Mouse (Mus musculus): ENCODE results near the gene Sae1. TPM values are rescaled to one million over a fixed set of nuclear protein-coding genes. Genes with fewer than 3 reads are reported as not detected.

Sae1 gene
- total and polyA plus RNA-seq, 3 experiments: 182 to 287 TPM; not detected in 1

DNA sequence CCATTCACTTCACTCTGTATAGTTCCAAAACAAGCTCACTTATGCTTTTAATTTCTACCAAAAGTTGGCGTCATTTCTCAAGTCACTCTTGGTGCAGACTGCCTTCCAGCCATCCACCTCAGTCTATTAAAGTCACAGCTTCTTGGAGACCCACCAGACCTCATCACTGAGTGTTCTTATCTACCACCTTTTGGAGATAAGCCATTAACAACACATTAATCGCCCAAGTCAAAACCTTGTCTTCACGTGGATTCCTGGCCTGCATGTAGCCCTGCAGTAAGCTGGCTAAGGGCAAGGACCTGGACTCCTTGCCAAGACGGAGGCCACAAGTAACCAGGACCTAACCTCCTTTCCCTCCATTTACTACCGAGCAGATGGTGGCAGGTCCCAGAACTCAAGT, 12.6 kb downstream of the Sae1 start:
- TF ChIP-seq NRF1 (IDR thresholded peaks at IDR 0.05; ENCODE audit: insufficient read depth, low read depth, low read length, poor library complexity, severe bottlenecking) (no peak), BHLHE40 (IDR thresholded peaks at IDR 0.05; ENCODE audit: borderline replicate concordance, low read depth, low read length) (peak; percentile 79; the same call in 1 of the 2 replicates), POLR2AphosphoS2 (IDR thresholded peaks at IDR 0.05; ENCODE audit: low read length) (no peak), GATA1 (IDR thresholded peaks at IDR 0.05; ENCODE audit: low read depth, low read length) (peak; percentile 60)
- Histone ChIP-seq H3K4me1 (ENCODE audit: control insufficient read depth in 1 of 2, insufficient read depth in 2 of 2, low read length in 2 of 2) (peaks cover 3 to 5% of the 10 kb centered on the region in 2 experiments; a peak in 3 of 4 replicates), H3K27me3 (ENCODE audit: control insufficient read depth in 1 of 2, insufficient read depth in 2 of 2, low read length in 2 of 2) (no peaks in the 10 kb centered on the region), H3K9me3 (replicated peaks; ENCODE audit: insufficient read depth, low read length) (no peaks in the 10 kb centered on the region), H3K27ac (ENCODE audit: control insufficient read depth, low read depth, low read length) (no peak overlapping the region), H3K36me3 (ENCODE audit: control insufficient read depth in 1 of 2, insufficient read depth in 2 of 2, low read length in 2 of 2) (peaks cover 23 to 32% of the 10 kb centered on the region in 2 experiments), H3K79me2 (ENCODE audit: control insufficient read depth, insufficient read depth, low read length, poor library complexity) (peaks cover 5% of the 10 kb centered on the region; the same call in 1 of the 2 replicates), H3K4me3 (ENCODE audit: control insufficient read depth in 1 of 2, insufficient read depth in 1 of 2, low read depth in 2 of 2, low read length in 2 of 2) (no peak overlapping the region), H3K9ac (ENCODE audit: control insufficient read depth, low read depth, low read length, poor library complexity, severe bottlenecking) (no peak overlapping the region)
- no peak for DNase-seq (ENCODE audit: low read depth, low spot score)

DNA sequence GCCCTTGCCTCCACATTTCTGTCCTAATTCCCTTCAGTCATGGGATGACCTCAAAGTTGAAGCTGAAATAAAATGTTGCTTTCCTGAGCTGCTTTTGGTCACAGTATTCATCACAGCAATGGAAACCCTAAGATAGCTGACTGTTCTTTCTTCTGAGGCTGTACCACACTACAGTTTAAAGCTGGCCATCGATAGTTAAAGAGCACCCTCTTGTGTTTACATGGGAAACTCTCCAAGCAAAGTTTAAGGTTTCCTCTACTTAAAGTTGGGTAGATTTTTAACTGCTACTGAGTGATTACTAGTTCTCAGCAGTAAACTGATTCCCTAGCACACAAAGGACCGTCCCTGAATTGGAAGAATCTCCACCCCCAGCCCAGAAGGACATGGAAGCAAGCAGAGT, 13.9 kb downstream of the Sae1 start:
- no peaks in the 10 kb centered on the region for H3K27me3 ChIP-seq (ENCODE audit: control insufficient read depth in 1 of 2, insufficient read depth in 2 of 2, low read length in 2 of 2)
- peaks cover 30 to 31% of the 10 kb centered on the region in 2 experiments for H3K36me3 ChIP-seq (ENCODE audit: control insufficient read depth in 1 of 2, insufficient read depth in 2 of 2, low read length in 2 of 2)
- peak; percentile 50 for DNase-seq (ENCODE audit: low read depth, low spot score)
- H3K4me1 ChIP-seq (ENCODE audit: control insufficient read depth in 1 of 2, insufficient read depth in 2 of 2, low read length in 2 of 2): peaks cover 3 to 5% of the 10 kb centered on the region in 2 experiments; a peak in 3 of 4 replicates
- no peaks in the 10 kb centered on the region for H3K9me3 ChIP-seq (replicated peaks; ENCODE audit: insufficient read depth, low read length)
- no peak overlapping the region for H3K9ac ChIP-seq (ENCODE audit: control insufficient read depth, low read depth, low read length, poor library complexity, severe bottlenecking)
- peaks cover 4% of the 10 kb centered on the region; the same call in 1 of the 2 replicates for H3K79me2 ChIP-seq (ENCODE audit: control insufficient read depth, insufficient read depth, low read length, poor library complexity)
- no peak overlapping the region for H3K27ac ChIP-seq (ENCODE audit: control insufficient read depth, low read depth, low read length)
- 0 out of 2 replicates have a peak, but pooled peaks have one; percentile 18 for TF ChIP-seq ZC3H11A (IDR thresholded peaks at IDR 0.05; ENCODE audit: low read depth, low read length)
- TF ChIP-seq RAD21 (IDR thresholded peaks at IDR 0.05; ENCODE audit: low read depth, low read length): peak; percentile 57
- TF ChIP-seq CTCF (IDR thresholded peaks at IDR 0.05 in 2 of 3, conservative IDR thresholded peaks at IDR 0.05 in 1 of 3; ENCODE audit: control insufficient read depth in 1 of 3, insufficient read depth in 1 of 3, low read depth in 2 of 3, low read length in 3 of 3, poor library complexity in 1 of 3, severe bottlenecking in 1 of 3): peak in 2 of 3 experiments; percentile 28 to 62; a peak in 4 of 6 replicates
- peak; percentile 53 for TF ChIP-seq SMC3 (IDR thresholded peaks at IDR 0.05; ENCODE audit: low read depth, low read length)
- no peak for TF ChIP-seq BHLHE40 (IDR thresholded peaks at IDR 0.05; ENCODE audit: borderline replicate concordance, low read depth, low read length)
- H3K4me3 ChIP-seq (ENCODE audit: control insufficient read depth in 1 of 2, insufficient read depth in 1 of 2, low read depth in 2 of 2, low read length in 2 of 2): no peak overlapping the region

DNA sequence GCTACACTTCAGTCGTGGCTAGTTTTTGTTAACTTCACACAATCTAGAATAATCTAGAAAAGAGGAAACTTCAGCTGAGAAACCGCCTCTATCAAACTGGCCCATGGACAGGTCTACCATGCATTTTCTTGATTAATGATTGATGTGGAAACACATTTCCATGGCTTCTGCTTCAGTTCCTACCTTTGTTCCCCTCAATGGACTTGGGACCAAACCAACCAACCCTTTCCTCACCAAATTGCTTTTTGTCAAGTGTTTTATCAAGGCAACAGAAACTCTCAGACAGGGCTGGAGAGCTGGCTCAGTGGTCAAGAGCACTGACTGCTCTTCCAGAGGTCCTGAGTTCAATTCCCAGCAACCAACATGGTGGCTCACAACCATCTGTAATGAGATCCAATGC, 17.0 kb downstream of the Sae1 start:
- Histone ChIP-seq H3K36me3 (ENCODE audit: control insufficient read depth in 1 of 2, insufficient read depth in 2 of 2, low read length in 2 of 2) (peaks cover 24 to 42% of the 10 kb centered on the region in 2 experiments), H3K9me3 (replicated peaks; ENCODE audit: insufficient read depth, low read length) (no peaks in the 10 kb centered on the region), H3K9ac (ENCODE audit: control insufficient read depth, low read depth, low read length, poor library complexity, severe bottlenecking) (no peak overlapping the region), H3K4me3 (ENCODE audit: control insufficient read depth in 1 of 2, insufficient read depth in 1 of 2, low read depth in 2 of 2, low read length in 2 of 2) (no peak overlapping the region), H3K79me2 (ENCODE audit: control insufficient read depth, insufficient read depth, low read length, poor library complexity) (peaks cover 1% of the 10 kb centered on the region; the same call in 1 of the 2 replicates), H3K27me3 (ENCODE audit: control insufficient read depth in 1 of 2, insufficient read depth in 2 of 2, low read length in 2 of 2) (no peaks in the 10 kb centered on the region), H3K4me1 (ENCODE audit: control insufficient read depth in 1 of 2, insufficient read depth in 2 of 2, low read length in 2 of 2) (peaks cover 10 to 16% of the 10 kb centered on the region in 2 experiments), H3K27ac (ENCODE audit: control insufficient read depth, low read depth, low read length) (0 out of 2 replicates have a peak overlapping the region, but pooled peaks have one; percentile 6)
- TF ChIP-seq ELF1 (IDR thresholded peaks at IDR 0.05; ENCODE audit: low read depth, low read length) (no peak), E2F4 (IDR thresholded peaks at IDR 0.05; ENCODE audit: borderline replicate concordance, low read depth, low read length) (no peak), MAZ (IDR thresholded peaks at IDR 0.05; ENCODE audit: low read depth, low read length) (no peak), ZMIZ1 (IDR thresholded peaks at IDR 0.05; ENCODE audit: low read depth, low read length) (no peak), MXI1 (IDR thresholded peaks at IDR 0.05; ENCODE audit: low read depth, low read length) (no peak), GABPA (IDR thresholded peaks at IDR 0.05; ENCODE audit: low read depth, low read length) (no peak), ZKSCAN1 (IDR thresholded peaks at IDR 0.05; ENCODE audit: low read depth, low read length) (no peak), SIN3A (IDR thresholded peaks at IDR 0.05; ENCODE audit: low read length) (no peak), CTCF (IDR thresholded peaks at IDR 0.05 in 2 of 3, conservative IDR thresholded peaks at IDR 0.05 in 1 of 3; ENCODE audit: control insufficient read depth in 1 of 3, insufficient read depth in 1 of 3, low read depth in 2 of 3, low read length in 3 of 3, poor library complexity in 1 of 3, severe bottlenecking in 1 of 3) (no peak), MYB (IDR thresholded peaks at IDR 0.05; ENCODE audit: low read depth, low read length) (no peak), POLR2A (IDR thresholded peaks at IDR 0.05; ENCODE audit: control insufficient read depth in 1 of 2, insufficient read depth in 1 of 2, low read depth in 1 of 2, low read length in 2 of 2, poor library complexity in 1 of 2) (no peak), MYC (IDR thresholded peaks at IDR 0.05; ENCODE audit: low read depth, low read length) (no peak), RCOR1 (IDR thresholded peaks at IDR 0.05; ENCODE audit: low read depth, low read length) (no peak), POLR2AphosphoS2 (IDR thresholded peaks at IDR 0.05; ENCODE audit: low read length) (no peak), TCF12 (IDR thresholded peaks at IDR 0.05; ENCODE audit: low read depth, low read length) (no peak), MAFK (IDR thresholded peaks at IDR 0.05; ENCODE audit: borderline replicate concordance, low read depth, low read length) (no peak), CHD1 (IDR thresholded peaks at IDR 0.05; ENCODE audit: low read depth, low read length) (no peak), ZNF384 (IDR thresholded peaks at IDR 0.05; ENCODE audit: low read depth, low read length) (no peak), JUND (IDR thresholded peaks at IDR 0.05; ENCODE audit: low read depth, low read length) (no peak)
- no peak for DNase-seq (ENCODE audit: low read depth, low spot score)
